Mouse (Mus musculus) kidney, adult 2 months (tissue): ENCODE results near the gene Vwa8.

Experiments used
- CTCF ChIP-seq: fragments of 200-500 bp; conservative IDR thresholded peaks from 2 replicates; pipeline ENCODE4 v1.5.1; 2011; ENCODE audit warnings: low read depth, mild to moderate bottlenecking, control low read depth, low read length, moderate library complexity, mixed read lengths; ENCODE audit not compliant: insufficient read depth, insufficient read length
- POLR2A ChIP-seq: fragments of 200-500 bp; IDR thresholded peaks from one replicate; pipeline ENCODE4 v1.6.1; 2011; ENCODE audit warnings: low read depth, low read length, control low read depth

DNA sequence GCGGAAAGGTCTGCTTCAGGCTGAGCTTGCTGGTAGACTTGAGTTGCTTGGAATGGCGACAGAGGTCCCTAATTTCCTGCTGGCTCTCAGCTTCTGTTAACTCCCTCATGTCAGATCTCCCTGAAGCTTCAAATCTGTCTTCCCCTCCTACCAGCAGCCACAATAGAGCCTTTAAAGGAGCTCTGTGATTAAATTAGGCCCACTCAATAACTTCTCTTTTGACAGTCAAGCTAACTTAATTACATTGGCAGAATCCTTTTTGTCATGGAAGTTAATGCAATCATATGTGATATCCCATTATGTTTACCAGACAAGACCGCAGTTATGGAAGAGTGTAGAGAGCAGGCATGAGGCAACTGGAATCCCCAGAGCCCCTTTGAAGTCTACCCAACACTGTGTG lies 347.9 kb downstream of the Vwa8 start:
- TF ChIP-seq POLR2A (no peak), CTCF (no peak)
